Mouse (Mus musculus) midbrain, postnatal 0 days (tissue): Measurements from ENCODE around the gene Myl6b. TPM values are rescaled to one million over a fixed set of nuclear protein-coding genes. Genes with fewer than 3 reads are reported as not detected.

ENCODE experiments used
- ATAC-seq: fragments of 200-750 bp; cut with Nextera tagmentation; 2 replicates; pipeline ENCODE4 v1.8.0; 2017; ENCODE audit warnings: moderate number of reproducible peaks, mild to moderate bottlenecking, moderate TSS enrichment, moderate library complexity; ENCODE audit not compliant: low FRiP score
- DNase-seq: peaks from one replicate; pipeline ENCODE4 v3.0.0-alpha.2; 2015; ENCODE audit warnings: low spot score
- H3K27ac ChIP-seq: fragments of 300-500 bp; sonication (generic); 2 replicates; pipeline ENCODE4 v1.5.1; 2014; ENCODE audit warnings: low read depth, mild to moderate bottlenecking, low read length, mixed read lengths
- H3K27me3 ChIP-seq: fragments of 300-500 bp; sonication (generic); 2 replicates; pipeline ENCODE4 v1.6.1; 2014; ENCODE audit warnings: low read length, control low read depth, mixed read lengths; ENCODE audit not compliant: insufficient read depth
- H3K36me3 ChIP-seq: fragments of 300-500 bp; sonication (generic); 2 replicates; pipeline ENCODE4 v1.6.1; 2014; ENCODE audit warnings: low read length, control low read depth, mixed read lengths; ENCODE audit not compliant: insufficient read depth
- H3K4me1 ChIP-seq: fragments of 300-500 bp; sonication (generic); 2 replicates; pipeline ENCODE4 v1.6.1; 2014; ENCODE audit warnings: mild to moderate bottlenecking, control low read depth, antibody characterized with exemption, low read length, mixed read lengths; ENCODE audit not compliant: insufficient read depth
- H3K4me2 ChIP-seq: fragments of 300-500 bp; sonication (generic); 2 replicates; pipeline ENCODE4 v1.6.1; 2014; ENCODE audit warnings: low read depth, mild to moderate bottlenecking, low read length, mixed read lengths; ENCODE audit not compliant: poor library complexity, severe bottlenecking
- H3K4me3 ChIP-seq: fragments of 300-500 bp; sonication (generic); 2 replicates; pipeline ENCODE4 v1.5.1; 2014; ENCODE audit warnings: low read depth, mild to moderate bottlenecking, low read length, moderate library complexity
- H3K9ac ChIP-seq: fragments of 300-500 bp; sonication (generic); replicated peaks from 2 replicates; pipeline ENCODE4 v1.6.1; 2014; ENCODE audit warnings: mild to moderate bottlenecking, low read length, moderate library complexity, mixed read lengths; ENCODE audit not compliant: poor library complexity, severe bottlenecking
- H3K9me3 ChIP-seq: fragments of 300-500 bp; sonication (generic); 2 replicates; pipeline ENCODE4 v1.6.1; 2016; ENCODE audit warnings: low read length, control low read depth
- CTCF ChIP-seq: IDR thresholded peaks from 2 replicates; pipeline ENCODE4 v1.5.1; 2016; ENCODE audit warnings: antibody characterized with exemption, mild to moderate bottlenecking
- WGBS: fragments of 180-500 bp; shearing (Covaris S2); extraction: QIAGEN DNeasy Blood & Tissue Kit; methylation state at CpG from one replicate; pipeline ENCODE4 v1.1.7; 2014; 5-methylcytosine and 5-hydroxymethylcytosine counted together
- polyA plus RNA-seq: library from polyadenylated mRNA; unstranded; fragments of >200 nt; fragmentation: Nextera tagmentation; extraction: Ambion mirVana; gene quantifications from 2 replicates; pipeline ENCODE4 v1.2.1, GENCODE M21; 2015
- total RNA-seq: library from RNA; depleted of rRNA; stranded (reverse); fragments of >200 nt; gene quantifications from 2 replicates; pipeline ENCODE4 v1.2.3, GENCODE M21; 2014

Myl6b gene
- total and polyA plus RNA-seq, 2 experiments from 2014 or later, result 4.9 to 24.6 TPM

DNA sequence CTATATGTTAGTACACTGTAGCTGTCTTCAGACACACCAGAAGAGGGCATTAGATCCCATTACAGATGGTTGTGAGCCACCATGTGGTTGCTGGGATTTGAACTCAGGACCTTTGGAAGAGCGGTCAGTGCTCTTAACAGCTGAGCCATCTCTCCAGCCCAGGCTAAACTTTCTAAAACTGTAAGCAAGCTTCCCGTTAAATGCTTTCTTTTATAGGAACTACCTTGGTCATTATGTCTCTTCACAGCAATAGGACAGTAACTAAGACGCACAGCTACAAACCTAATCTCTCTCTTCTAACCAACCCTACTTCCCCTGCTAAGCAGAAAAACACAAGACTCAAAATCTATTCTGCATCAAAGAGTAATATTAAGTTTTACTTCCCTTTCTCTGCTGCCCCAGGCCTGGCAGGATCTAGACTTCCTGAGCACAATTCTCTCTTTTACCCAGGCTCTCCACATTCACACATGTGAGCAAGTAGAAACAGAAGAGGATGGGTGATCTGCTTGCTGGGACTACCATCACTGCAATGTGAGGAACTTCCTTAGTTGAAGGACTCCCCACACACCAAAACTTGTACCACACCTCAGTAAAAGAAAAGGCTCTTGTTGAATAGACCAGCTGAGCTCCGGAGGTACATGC, 37.3 kb upstream of the Myl6b start:
- 70% methylated on average over 4 of the region's 4 CpGs for WGBS
- Histone ChIP-seq H3K27me3 (no peaks in the 10 kb centered on the region), H3K4me1 (no peaks in the 10 kb centered on the region), H3K4me2 (peak overlapping the region; percentile 31), H3K4me3 (0 out of 2 replicates have a peak overlapping the region, but pooled peaks have one; percentile 5), H3K27ac (no peak overlapping the region), H3K9me3 (no peaks in the 10 kb centered on the region), H3K36me3 (no peaks in the 10 kb centered on the region), H3K9ac (no peak overlapping the region)
- ATAC-seq (no peak; the same call in 1 of the 2 replicates), DNase-seq (no peak)
- no peak for TF ChIP-seq CTCF

DNA sequence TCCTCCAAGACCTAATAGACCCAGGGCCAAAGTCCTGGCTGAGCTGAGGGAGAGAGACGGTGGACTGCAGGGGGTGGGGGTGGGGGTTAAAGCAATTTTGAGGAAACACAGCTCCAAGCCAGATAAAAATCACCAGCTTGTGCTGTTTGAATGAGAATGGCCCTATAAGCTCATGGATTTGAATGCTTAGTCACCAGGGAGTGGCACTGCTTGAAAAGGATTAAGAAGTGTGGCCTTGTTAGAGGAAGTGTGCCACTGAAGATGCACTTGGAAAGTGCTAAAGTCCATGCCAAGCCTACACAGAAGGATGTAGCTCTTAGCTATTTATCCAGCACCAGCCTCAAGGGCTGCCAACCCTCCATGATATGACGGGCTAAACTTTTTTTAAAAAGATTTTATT, 36.7 kb upstream of the Myl6b start:
- ATAC-seq (no peak), DNase-seq (no peak)
- no peaks in the 10 kb centered on the region for H3K27me3 ChIP-seq
- no peak for TF ChIP-seq CTCF
- no peak overlapping the region for H3K9ac ChIP-seq
- H3K4me1 ChIP-seq, result no peaks in the 10 kb centered on the region
- no peak overlapping the region for H3K4me2 ChIP-seq
- WGBS, result 73% methylated on average over 2 of the region's 2 CpGs
- H3K36me3 ChIP-seq, result no peaks in the 10 kb centered on the region
- no peaks in the 10 kb centered on the region for H3K9me3 ChIP-seq
- no peak overlapping the region for H3K4me3 ChIP-seq
- H3K27ac ChIP-seq, result no peak overlapping the region

DNA sequence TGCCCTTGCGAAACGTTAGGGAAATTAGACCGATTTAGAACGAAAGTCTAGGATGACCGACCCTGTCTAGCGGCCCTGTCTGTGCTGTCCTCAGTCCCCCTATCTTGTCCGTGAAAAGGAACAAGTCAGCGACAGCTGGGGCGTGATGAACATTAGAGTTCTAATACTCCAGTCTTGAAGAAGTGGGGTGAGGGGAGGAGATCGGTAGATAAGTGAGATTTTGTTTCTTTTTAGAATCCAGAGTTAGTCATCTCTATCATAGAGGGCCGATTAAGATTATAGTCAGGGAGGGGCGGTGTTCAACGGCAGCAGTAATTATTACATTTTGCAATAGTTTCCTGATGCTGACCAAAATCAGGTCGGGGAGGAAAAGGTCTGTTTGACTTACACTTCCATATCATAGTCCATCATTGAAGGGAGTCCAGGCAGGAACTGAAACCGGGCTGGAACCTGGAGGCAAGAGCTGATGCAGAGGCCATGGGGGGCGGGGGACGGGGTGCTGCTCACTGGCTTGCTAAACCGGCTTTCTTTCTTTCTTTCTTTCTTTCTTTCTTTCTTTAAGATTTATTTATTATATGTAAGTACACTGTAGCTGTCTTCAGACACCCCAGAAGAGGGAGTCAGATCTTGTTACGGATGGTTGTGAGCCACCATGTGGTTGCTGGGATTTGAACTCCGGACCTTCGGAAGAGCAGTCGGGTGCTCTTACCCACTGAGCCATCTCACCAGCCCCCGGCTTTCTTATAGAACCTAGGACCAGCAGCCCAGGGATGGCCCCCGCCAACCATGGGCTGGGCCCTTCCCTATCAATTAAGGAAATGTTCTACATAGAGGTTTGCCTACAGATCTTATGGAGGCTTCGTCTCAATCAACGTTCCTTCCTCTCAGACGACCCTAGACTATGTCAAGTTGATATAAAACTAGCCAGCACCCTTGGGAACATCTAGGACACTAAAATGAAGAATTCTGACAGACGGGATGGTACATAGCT, 28.2 kb upstream of the Myl6b start:
- peak overlapping the region; percentile 100 for H3K4me2 ChIP-seq
- H3K9me3 ChIP-seq, result no peaks in the 10 kb centered on the region
- H3K27ac ChIP-seq, result no peak overlapping the region
- no peak for TF ChIP-seq CTCF
- no peaks in the 10 kb centered on the region; the same call in 1 of the 2 replicates for H3K4me1 ChIP-seq
- no peaks in the 10 kb centered on the region for H3K36me3 ChIP-seq
- 30% methylated on average over 28 of the region's 28 CpGs for WGBS
- DNase-seq (no peak), ATAC-seq (no peak)
- peak overlapping the region; percentile 65 for H3K9ac ChIP-seq
- H3K4me3 ChIP-seq, result peak overlapping the region; percentile 71
- H3K27me3 ChIP-seq, result peaks cover 3% of the 10 kb centered on the region; the same call in 1 of the 2 replicates

DNA sequence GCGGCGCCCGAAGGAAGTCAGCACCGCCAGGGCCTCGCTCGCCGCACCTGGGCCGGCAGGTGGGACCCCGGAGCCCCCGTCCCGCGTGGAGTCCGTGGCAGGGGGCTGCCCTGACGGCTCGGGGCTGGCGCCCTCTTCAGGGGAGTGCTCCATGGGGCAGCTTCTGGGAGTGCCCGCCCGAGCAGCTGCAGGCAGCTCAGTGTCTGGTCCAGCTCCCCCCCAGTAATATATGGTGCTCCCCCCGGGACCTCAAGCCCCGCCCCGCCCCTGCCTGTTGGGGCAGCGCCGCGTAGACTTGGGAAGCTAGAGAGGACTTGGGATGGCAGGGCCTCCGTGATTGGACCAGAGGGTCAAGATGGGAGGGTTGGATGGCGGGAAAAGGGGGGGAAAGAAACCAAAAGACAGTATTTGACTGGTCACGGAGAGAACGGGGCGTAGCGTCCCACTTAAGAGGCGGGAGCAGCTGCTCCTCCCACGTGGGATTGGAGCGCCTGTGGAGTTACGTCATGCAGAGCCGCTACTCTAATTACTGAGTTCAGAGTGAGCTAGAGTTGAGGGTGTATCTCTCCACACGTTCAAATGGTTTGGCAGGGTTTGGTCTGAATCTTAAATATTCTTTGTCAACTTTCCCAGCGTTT, 27.3 kb upstream of the Myl6b start, which contains the start of gene Esyt1:
TSS of gene Esyt1 (minus strand) at position 201 of the 638 bp plus-strand sequence.
- H3K4me2 ChIP-seq, result peak within 1 kb of the TSS; percentile 100
- ATAC-seq (peak; percentile 92), DNase-seq (peak; percentile 97)
- H3K4me1 ChIP-seq, result no peaks in the 10 kb centered on the region; the same call in 1 of the 2 replicates
- H3K9ac ChIP-seq, result peak within 1 kb of the TSS; percentile 65
- peak within 1 kb of the TSS; percentile 71 for H3K4me3 ChIP-seq
- H3K9me3 ChIP-seq, result no peaks in the 10 kb centered on the region
- TF ChIP-seq CTCF, result peak; percentile 54
- under 1% methylated on average over 37 of the region's 37 CpGs for WGBS
- peak within 1 kb of the TSS; percentile 38; the same call in 1 of the 2 replicates for H3K27ac ChIP-seq
- H3K27me3 ChIP-seq, result peaks cover 3% of the 10 kb centered on the region; the same call in 1 of the 2 replicates
- no peaks in the 10 kb centered on the region for H3K36me3 ChIP-seq

DNA sequence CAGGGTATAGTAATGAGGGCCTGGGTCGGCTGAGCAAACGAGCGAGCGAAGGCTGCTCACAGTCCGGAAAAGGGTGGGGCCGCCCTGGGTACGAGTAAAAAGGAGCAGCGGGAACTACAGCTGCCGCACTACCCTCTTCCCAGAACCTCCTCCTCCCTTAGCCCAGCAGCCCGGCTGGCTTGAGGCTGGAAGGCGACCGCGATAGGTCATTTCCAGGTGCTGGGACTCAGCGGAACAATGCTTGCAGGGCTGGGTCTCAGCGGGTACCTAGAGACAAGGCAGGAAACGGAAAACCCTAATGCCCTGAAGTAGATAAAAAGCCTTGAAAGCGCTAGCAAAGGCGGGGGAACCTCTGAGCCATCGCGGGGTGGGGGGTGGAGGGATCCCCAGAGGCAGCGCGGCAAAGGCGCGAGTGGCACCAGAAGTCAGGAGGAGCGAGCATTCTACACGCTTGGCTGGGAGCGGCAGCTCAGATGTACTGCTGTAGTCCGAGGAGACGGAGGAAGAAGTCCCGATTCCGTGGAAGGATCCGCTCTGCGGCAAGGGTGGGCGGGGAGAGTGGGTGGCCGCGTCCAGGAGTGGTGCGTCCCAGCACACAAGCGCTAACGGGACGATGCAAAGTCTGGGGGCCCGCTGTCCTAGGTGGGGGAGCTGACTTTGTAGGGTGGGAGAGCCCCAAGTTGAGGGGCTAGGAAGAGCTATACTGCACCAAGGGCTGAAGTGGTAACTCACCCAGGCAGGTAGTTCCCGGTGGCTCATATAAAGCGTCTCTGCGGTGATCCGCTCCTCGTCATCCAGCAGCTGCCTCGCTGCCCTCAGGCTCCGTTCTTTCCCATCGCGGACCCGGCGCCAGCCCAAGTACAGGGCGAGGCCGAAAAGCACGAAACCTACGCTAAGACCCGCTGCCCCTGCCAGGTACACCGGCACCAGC, 26.5 kb upstream of the Myl6b start:
- Histone ChIP-seq H3K27me3 (peaks cover 3% of the 10 kb centered on the region; the same call in 1 of the 2 replicates), H3K27ac (peak overlapping the region; percentile 38; the same call in 1 of the 2 replicates), H3K4me1 (no peaks in the 10 kb centered on the region; the same call in 1 of the 2 replicates), H3K4me2 (peak overlapping the region; percentile 100), H3K36me3 (0 out of 2 replicates have a peak, but pooled peaks cover 4% of the 10 kb centered on the region), H3K9ac (peak overlapping the region; percentile 65), H3K9me3 (no peaks in the 10 kb centered on the region), H3K4me3 (peak overlapping the region; percentile 71)
- DNase-seq, result peak; percentile 62
- 1% methylated on average over 56 of the region's 58 CpGs for WGBS
- TF ChIP-seq CTCF, result no peak
- ATAC-seq, result peak; percentile 48
